Mouse (Mus musculus): ENCODE measurements at regions not wholly inside any gene's neighbourhood (a gene's known extent, or its start where the extent isn't known, plus 50 kb on each side); places are given as distances from the start of the nearest gene placed in this dataset.

DNA sequence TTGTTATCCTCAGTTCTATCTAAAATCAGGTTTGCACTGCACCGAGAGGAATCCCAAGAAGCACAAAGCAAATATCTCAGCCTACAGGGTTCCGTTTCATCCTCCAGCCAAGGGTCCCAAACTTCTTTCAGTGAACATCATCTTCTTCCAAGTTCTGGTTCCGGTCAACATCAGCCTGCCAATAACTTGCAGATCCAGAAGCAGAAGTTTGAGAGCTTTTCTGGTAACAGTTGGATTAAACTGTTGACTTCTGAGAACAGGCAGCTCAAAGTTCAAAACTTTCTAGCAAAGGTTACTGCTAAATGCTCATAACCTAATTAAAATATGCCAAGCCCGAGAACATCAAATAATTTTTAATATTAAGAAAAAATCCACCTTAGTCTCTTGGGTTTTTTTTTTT lies 237.0 kb upstream of the Gm37988 start:
- Histone ChIP-seq H3K4me3 (replicated peaks) (no peak overlapping the region), H3K4me2 (no peak overlapping the region), H3K9me3 (no peaks in the 10 kb centered on the region), H3K9ac (no peak overlapping the region), H3K27me3 (replicated peaks) (no peaks in the 10 kb centered on the region), H3K36me3 (no peaks in the 10 kb centered on the region), H3K27ac (no peak overlapping the region), H3K4me1 (0 out of 2 replicates have a peak, but pooled peaks cover 3% of the 10 kb centered on the region)
- no peak for ATAC-seq (ENCODE audit: insufficient read depth, low FRiP score, low read depth)
- WGBS: 91% methylated on average over 4 of the region's 4 CpGs

GRCm38 (mm10) chr1:4571299-4572202 lies 236.1 kb upstream of the Gm37988 start:
- peak; percentile 95 for ATAC-seq (ENCODE audit: insufficient read depth, low FRiP score, low read depth)
- Histone ChIP-seq H3K4me3 (replicated peaks) (peak overlapping the region; percentile 52), H3K4me2 (peak overlapping the region; percentile 76), H3K36me3 (no peaks in the 10 kb centered on the region), H3K9ac (peak overlapping the region; percentile 29; the same call in 1 of the 2 replicates), H3K4me1 (0 out of 2 replicates have a peak, but pooled peaks cover 3% of the 10 kb centered on the region), H3K27me3 (replicated peaks) (no peaks in the 10 kb centered on the region), H3K27ac (peak overlapping the region; percentile 70), H3K9me3 (no peaks in the 10 kb centered on the region)
- 1% methylated on average over 52 of the region's 58 CpGs for WGBS

GRCm38 (mm10) chr1:4572311-4572710 lies 235.4 kb upstream of the Gm37988 start:
- peak overlapping the region; percentile 52; the same call in 1 of the 2 replicates for H3K4me3 ChIP-seq (replicated peaks)
- H3K27me3 ChIP-seq (replicated peaks): no peaks in the 10 kb centered on the region
- H3K9ac ChIP-seq: no peak overlapping the region
- peak overlapping the region; percentile 76 for H3K4me2 ChIP-seq
- H3K9me3 ChIP-seq: no peaks in the 10 kb centered on the region
- no peak for ATAC-seq (ENCODE audit: insufficient read depth, low FRiP score, low read depth)
- WGBS: 52% methylated on average over 3 of the region's 3 CpGs
- peak overlapping the region; percentile 70; the same call in 1 of the 2 replicates for H3K27ac ChIP-seq
- H3K4me1 ChIP-seq: 0 out of 2 replicates have a peak, but pooled peaks cover 3% of the 10 kb centered on the region
- no peaks in the 10 kb centered on the region for H3K36me3 ChIP-seq

DNA sequence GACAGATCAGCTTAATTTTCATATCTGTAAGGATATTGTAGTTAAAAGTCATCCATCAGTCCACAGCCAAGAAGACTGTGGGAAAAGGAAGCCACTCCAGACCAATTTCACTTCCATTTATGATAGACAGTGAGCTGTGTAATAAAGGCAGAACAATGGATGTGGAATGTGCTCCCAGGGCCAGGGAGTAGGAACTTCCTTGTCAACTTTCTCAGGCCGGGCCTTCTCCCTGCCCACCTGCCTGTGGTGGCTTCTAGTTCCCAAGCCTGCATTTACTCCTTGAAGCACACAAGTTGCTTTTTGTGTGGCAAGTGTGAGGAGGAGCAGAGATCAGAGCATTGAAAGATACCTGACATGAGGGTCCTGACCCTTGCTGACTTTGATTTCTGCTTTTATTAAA lies 233.6 kb upstream of the Gm37988 start:
- Histone ChIP-seq H3K36me3 (no peaks in the 10 kb centered on the region), H3K27ac (no peak overlapping the region), H3K4me2 (no peak overlapping the region), H3K9me3 (no peaks in the 10 kb centered on the region), H3K27me3 (replicated peaks) (no peaks in the 10 kb centered on the region), H3K9ac (no peak overlapping the region), H3K4me3 (replicated peaks) (no peak overlapping the region), H3K4me1 (0 out of 2 replicates have a peak, but pooled peaks cover 3% of the 10 kb centered on the region)
- 50% methylated on average over 1 of the region's 1 CpGs for whole genome bisulfite sequencing
- ATAC-seq (ENCODE audit: insufficient read depth, low FRiP score, low read depth): no peak

- Histone ChIP-seq H3K27ac (no peak overlapping the region), H3K36me3 (no peaks in the 10 kb centered on the region), H3K9ac (no peak overlapping the region), H3K4me2 (no peak overlapping the region), H3K4me3 (replicated peaks) (no peak overlapping the region), H3K4me1 (no peaks in the 10 kb centered on the region), H3K9me3 (no peaks in the 10 kb centered on the region), H3K27me3 (replicated peaks) (no peaks in the 10 kb centered on the region)
- 23% methylated on average over 1 of the region's 1 CpGs for WGBS
- no peak for ATAC-seq (ENCODE audit: insufficient read depth, low FRiP score, low read depth)
Observed at GRCm38 (mm10) chr1:4576957-4577356, 230.7 kb upstream of the Gm37988 start.

DNA sequence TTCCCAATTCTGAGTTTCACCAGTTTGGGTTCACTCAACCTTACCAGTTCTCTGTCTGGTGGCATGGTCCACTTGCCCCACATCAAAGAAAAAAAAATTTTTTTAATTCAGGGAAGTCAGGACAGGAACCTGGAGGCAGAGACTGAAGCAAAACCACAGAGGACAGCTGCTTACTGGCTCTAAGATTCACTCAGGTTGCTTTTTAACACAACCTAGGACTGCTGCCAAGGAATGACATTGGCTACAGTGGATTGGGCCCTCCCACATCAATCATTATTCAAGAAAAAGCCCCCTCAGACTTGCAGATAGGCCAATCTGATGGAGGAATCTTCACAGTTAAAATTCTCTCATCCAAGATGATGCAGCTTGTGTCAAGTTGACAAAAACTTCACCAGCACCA lies 225.2 kb upstream of the Gm37988 start:
- no peaks in the 10 kb centered on the region for H3K9me3 ChIP-seq
- no peak overlapping the region for H3K9ac ChIP-seq
- no peaks in the 10 kb centered on the region for H3K36me3 ChIP-seq
- H3K4me2 ChIP-seq: no peak overlapping the region
- no peak for ATAC-seq (ENCODE audit: insufficient read depth, low FRiP score, low read depth)
- H3K27me3 ChIP-seq (replicated peaks): no peaks in the 10 kb centered on the region
- no peak overlapping the region for H3K27ac ChIP-seq
- no peak overlapping the region for H3K4me3 ChIP-seq (replicated peaks)
- no peaks in the 10 kb centered on the region for H3K4me1 ChIP-seq

- H3K27ac ChIP-seq: no peak overlapping the region
- H3K36me3 ChIP-seq: no peaks in the 10 kb centered on the region
- WGBS: 64% methylated on average over 3 of the region's 3 CpGs
- H3K9me3 ChIP-seq: no peaks in the 10 kb centered on the region
- H3K4me1 ChIP-seq: no peaks in the 10 kb centered on the region
- no peak overlapping the region for H3K4me2 ChIP-seq
- H3K27me3 ChIP-seq (replicated peaks): no peaks in the 10 kb centered on the region
- no peak overlapping the region for H3K9ac ChIP-seq
- no peak for ATAC-seq (ENCODE audit: insufficient read depth, low FRiP score, low read depth)
- H3K4me3 ChIP-seq (replicated peaks): no peak overlapping the region
Observed at GRCm38 (mm10) chr1:4597856-4598255, 209.8 kb upstream of the Gm37988 start.

DNA sequence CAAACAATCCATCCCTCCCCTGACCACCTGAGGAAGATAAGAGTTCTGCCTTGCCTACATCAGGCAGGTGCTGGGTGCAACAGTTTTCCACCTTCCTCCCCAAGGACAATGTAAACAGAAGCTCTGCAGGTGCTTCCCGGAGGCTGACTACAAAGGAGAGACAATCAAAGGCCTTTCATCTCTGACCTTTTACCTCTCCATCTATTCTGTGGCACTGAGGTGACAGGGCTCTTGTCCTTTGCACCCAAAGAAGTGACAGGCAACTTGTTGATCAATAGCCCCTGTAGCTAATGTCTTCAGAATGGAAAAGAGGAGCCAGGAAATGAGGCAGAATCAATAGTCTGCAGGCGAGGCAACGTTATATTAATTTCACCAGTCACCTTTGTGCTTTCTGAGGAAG lies 209.3 kb upstream of the Gm37988 start:
- Histone ChIP-seq H3K9me3 (no peaks in the 10 kb centered on the region), H3K4me1 (no peaks in the 10 kb centered on the region), H3K27me3 (replicated peaks) (no peaks in the 10 kb centered on the region), H3K27ac (no peak overlapping the region), H3K4me3 (replicated peaks) (no peak overlapping the region), H3K4me2 (no peak overlapping the region), H3K36me3 (no peaks in the 10 kb centered on the region), H3K9ac (no peak overlapping the region)
- ATAC-seq (ENCODE audit: insufficient read depth, low FRiP score, low read depth): no peak
- 30% methylated on average over 3 of the region's 3 CpGs for WGBS

GRCm38 (mm10) chr1:4602386-4602785 lies 205.3 kb upstream of the Gm37988 start:
- no peak overlapping the region for H3K27ac ChIP-seq
- ATAC-seq (ENCODE audit: insufficient read depth, low FRiP score, low read depth): no peak

DNA sequence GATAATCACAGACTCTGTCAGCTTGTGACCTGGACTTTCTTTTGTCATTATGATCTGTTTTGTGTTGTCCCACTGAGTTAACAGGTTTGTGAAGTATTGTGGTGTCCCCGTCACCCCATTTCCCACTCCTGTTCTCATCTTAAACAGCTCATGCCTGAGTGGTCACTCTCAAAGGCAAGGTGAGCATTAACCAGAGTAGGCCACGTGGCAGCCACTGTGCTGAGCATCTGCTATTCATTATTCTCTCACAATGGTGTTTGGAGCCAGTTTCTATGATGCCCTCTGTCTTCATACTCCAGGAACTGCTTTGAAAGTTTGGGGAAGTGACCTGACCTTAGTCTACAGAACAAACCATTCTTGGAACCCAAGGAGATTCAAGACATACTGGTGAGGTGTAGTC lies 198.9 kb upstream of the Gm37988 start:
- no peak for ATAC-seq (ENCODE audit: insufficient read depth, low FRiP score, low read depth)
- Histone ChIP-seq H3K27ac (no peak overlapping the region), H3K4me1 (no peaks in the 10 kb centered on the region), H3K4me2 (no peak overlapping the region), H3K4me3 (replicated peaks) (no peak overlapping the region), H3K9ac (no peak overlapping the region), H3K27me3 (replicated peaks) (no peaks in the 10 kb centered on the region), H3K9me3 (no peaks in the 10 kb centered on the region), H3K36me3 (no peaks in the 10 kb centered on the region)
- WGBS: 71% methylated on average over 2 of the region's 2 CpGs

More at GRCm38 (mm10) chr1:4602386-4602785, 205.3 kb upstream of the Gm37988 start:
- Histone ChIP-seq H3K4me1 (no peaks in the 10 kb centered on the region), H3K27me3 (replicated peaks) (no peaks in the 10 kb centered on the region), H3K36me3 (no peaks in the 10 kb centered on the region), H3K4me3 (replicated peaks) (no peak overlapping the region), H3K9me3 (no peaks in the 10 kb centered on the region), H3K9ac (no peak overlapping the region), H3K4me2 (no peak overlapping the region)
- 67% methylated on average over 3 of the region's 3 CpGs for WGBS

DNA sequence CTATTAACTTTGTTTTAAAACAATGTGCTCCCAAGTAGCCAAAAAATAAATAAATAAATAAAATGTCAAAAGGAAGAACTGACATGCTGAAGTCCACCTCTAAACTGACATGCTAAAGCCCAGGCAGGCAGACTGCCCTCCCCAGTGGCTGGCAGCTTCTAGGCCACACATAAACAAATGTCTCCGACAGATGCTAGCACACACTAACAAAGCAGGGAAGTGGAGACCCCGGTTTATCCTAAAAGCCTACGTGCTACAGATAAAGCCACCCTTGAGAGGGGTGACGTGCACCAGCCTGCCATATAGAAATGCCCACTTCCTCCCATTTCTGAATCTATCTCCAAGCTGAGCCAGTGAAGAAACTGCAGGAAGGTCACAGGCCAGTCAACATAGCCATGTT lies 194.4 kb upstream of the Gm37988 start:
- no peak overlapping the region for H3K9ac ChIP-seq
- no peaks in the 10 kb centered on the region for H3K9me3 ChIP-seq
- no peak overlapping the region for H3K4me3 ChIP-seq (replicated peaks)
- H3K36me3 ChIP-seq: no peaks in the 10 kb centered on the region
- no peak overlapping the region for H3K27ac ChIP-seq
- H3K4me1 ChIP-seq: no peaks in the 10 kb centered on the region
- H3K27me3 ChIP-seq (replicated peaks): no peaks in the 10 kb centered on the region
- no peak overlapping the region for H3K4me2 ChIP-seq
- no peak for ATAC-seq (ENCODE audit: insufficient read depth, low FRiP score, low read depth)
- WGBS: 41% methylated on average over 4 of the region's 4 CpGs

- H3K4me2 ChIP-seq: no peak overlapping the region
- no peaks in the 10 kb centered on the region for H3K36me3 ChIP-seq
- 80% methylated on average over 1 of the region's 1 CpGs for WGBS
- no peaks in the 10 kb centered on the region for H3K4me1 ChIP-seq
- H3K4me3 ChIP-seq (replicated peaks): no peak overlapping the region
- H3K9ac ChIP-seq: no peak overlapping the region
- H3K27ac ChIP-seq: no peak overlapping the region
- no peaks in the 10 kb centered on the region for H3K27me3 ChIP-seq (replicated peaks)
- no peaks in the 10 kb centered on the region for H3K9me3 ChIP-seq
- no peak for ATAC-seq (ENCODE audit: insufficient read depth, low FRiP score, low read depth)
Observed at GRCm38 (mm10) chr1:4615286-4615685, 192.4 kb upstream of the Gm37988 start.

Measured in stomach, embryonic 15.5 days (tissue).